Mouse (Mus musculus): ENCODE measurements at regions not wholly inside any gene's neighbourhood (a gene's known extent, or its start where the extent isn't known, plus 50 kb on each side); places are given as distances from the start of the nearest gene placed in this dataset.

- Histone ChIP-seq H3K79me3 (ENCODE audit: low read depth) (no peaks in the 10 kb centered on the region), H3ac (ENCODE audit: control insufficient read depth, insufficient read length, low read depth) (no peak overlapping the region), H3K79me2 (ENCODE audit: control insufficient read depth, insufficient read depth) (no peaks in the 10 kb centered on the region), H3K27me3 (ENCODE audit: control insufficient read depth, insufficient read depth, insufficient read length) (no peaks in the 10 kb centered on the region), H3K4me3 (ENCODE audit: insufficient read depth, poor library complexity, severe bottlenecking) (no peak overlapping the region), H3K36me3 (ENCODE audit: control insufficient read depth, insufficient read depth) (no peaks in the 10 kb centered on the region)
- TF ChIP-seq USF1 (IDR thresholded peaks at IDR 0.05; ENCODE audit: low read depth) (no peak), CTCF (IDR thresholded peaks at IDR 0.05; ENCODE audit: control insufficient read depth, insufficient read depth, insufficient read length) (no peak), FOSL1 (IDR thresholded peaks at IDR 0.05; ENCODE audit: insufficient read depth, low read length, poor library complexity, severe bottlenecking) (no peak), MAX (IDR thresholded peaks at IDR 0.05) (no peak), MYOD1 (IDR thresholded peaks at IDR 0.05; ENCODE audit: control insufficient read depth, insufficient read length, low read depth) (no peak), MYOG (IDR thresholded peaks at IDR 0.05; ENCODE audit: control insufficient read depth, extremely low read depth, insufficient read length) (no peak)
Observed at GRCm38 (mm10) chr8:54464977-54465376, 64.4 kb upstream of the Asb5 start.

- H3K4me3 ChIP-seq (ENCODE audit: insufficient read depth, poor library complexity, severe bottlenecking): no peak overlapping the region
- no peaks in the 10 kb centered on the region for H3K27me3 ChIP-seq (ENCODE audit: control insufficient read depth, insufficient read depth, insufficient read length)
- H3ac ChIP-seq (ENCODE audit: control insufficient read depth, insufficient read length, low read depth): no peak overlapping the region
- H3K79me3 ChIP-seq (ENCODE audit: low read depth): no peaks in the 10 kb centered on the region
- no peaks in the 10 kb centered on the region for H3K79me2 ChIP-seq (ENCODE audit: control insufficient read depth, insufficient read depth)
- H3K36me3 ChIP-seq (ENCODE audit: control insufficient read depth, insufficient read depth): no peaks in the 10 kb centered on the region
- peak; percentile 70 for TF ChIP-seq USF1 (IDR thresholded peaks at IDR 0.05; ENCODE audit: low read depth)
- no peak for TF ChIP-seq CTCF (IDR thresholded peaks at IDR 0.05; ENCODE audit: control insufficient read depth, insufficient read depth, insufficient read length)
- TF ChIP-seq MYOG (IDR thresholded peaks at IDR 0.05; ENCODE audit: control insufficient read depth, extremely low read depth, insufficient read length): no peak
- no peak for TF ChIP-seq MAX (IDR thresholded peaks at IDR 0.05)
Observed at GRCm38 (mm10) chr8:54465458-54466102, 63.8 kb upstream of the Asb5 start.

Data from C2C12 (cell line).